Mouse (Mus musculus): ENCODE measurements around the gene Crebzf. TPM values are rescaled to one million over a fixed set of nuclear protein-coding genes. Genes with fewer than 3 reads are reported as not detected.

Gene Crebzf
- polyA plus RNA-seq, 1 experiment from 2014 or later: 20.6 TPM

GRCm38 (mm10) chr7:90427006-90427405 is 15.5 kb upstream of the Crebzf start:
- no peak overlapping the region for H3K27ac ChIP-seq (replicated peaks)

GRCm38 (mm10) chr7:90432221-90432620 is 10.3 kb upstream of the Crebzf start:
- Histone ChIP-seq H3K9me3 (ENCODE audit: control insufficient read depth, low read length) (no peaks in the 10 kb centered on the region), H3K27ac (replicated peaks) (no peak overlapping the region), H3K4me3 (ENCODE audit: low read depth, low read length) (no peak overlapping the region), H3K27me3 (ENCODE audit: control insufficient read depth, insufficient read depth, low read length) (no peaks in the 10 kb centered on the region), H3K9ac (ENCODE audit: low read length) (no peak overlapping the region), H3K36me3 (ENCODE audit: control insufficient read depth, insufficient read depth, low read length) (no peaks in the 10 kb centered on the region), H3K4me2 (replicated peaks; ENCODE audit: low read depth) (no peak overlapping the region), H3K4me1 (replicated peaks; ENCODE audit: control insufficient read depth, insufficient read depth) (no peaks in the 10 kb centered on the region)
- no peak for ATAC-seq (ENCODE audit: low FRiP score, low TSS enrichment)
- TF ChIP-seq CTCF (IDR thresholded peaks at IDR 0.05; ENCODE audit: low read depth): no peak
- TF ChIP-seq EP300 (optimal IDR thresholded peaks at IDR 0.05): no peak
- DNase-seq (ENCODE audit: low spot score): no peak

More at GRCm38 (mm10) chr7:90427006-90427405, 15.5 kb upstream of the Crebzf start:
- no peaks in the 10 kb centered on the region for H3K4me1 ChIP-seq (replicated peaks; ENCODE audit: control insufficient read depth, insufficient read depth)
- no peak for TF ChIP-seq EP300 (optimal IDR thresholded peaks at IDR 0.05)
- TF ChIP-seq CTCF (IDR thresholded peaks at IDR 0.05; ENCODE audit: low read depth): no peak; the same call in 1 of the 2 replicates
- H3K9me3 ChIP-seq (ENCODE audit: control insufficient read depth, low read length): no peaks in the 10 kb centered on the region
- no peak for ATAC-seq (ENCODE audit: low FRiP score, low TSS enrichment)
- H3K9ac ChIP-seq (ENCODE audit: low read length): peak overlapping the region; percentile 60
- 50% methylated on average over 9 of the region's 9 CpGs for WGBS
- H3K4me2 ChIP-seq (replicated peaks; ENCODE audit: low read depth): peak overlapping the region; percentile 69
- no peaks in the 10 kb centered on the region for H3K27me3 ChIP-seq (ENCODE audit: control insufficient read depth, insufficient read depth, low read length)
- DNase-seq (ENCODE audit: low spot score): no peak
- H3K36me3 ChIP-seq (ENCODE audit: control insufficient read depth, insufficient read depth, low read length): no peaks in the 10 kb centered on the region
- peak overlapping the region; percentile 32; the same call in 1 of the 2 replicates for H3K4me3 ChIP-seq (ENCODE audit: low read depth, low read length)

GRCm38 (mm10) chr7:90440044-90440443 is 2.5 kb upstream of the Crebzf start:
- DNase-seq (ENCODE audit: low spot score) (no peak), ATAC-seq (ENCODE audit: low FRiP score, low TSS enrichment) (no peak)
- no peak overlapping the region for H3K4me3 ChIP-seq (ENCODE audit: low read depth, low read length)
- WGBS: 84% methylated on average over 4 of the region's 4 CpGs
- TF ChIP-seq CTCF (IDR thresholded peaks at IDR 0.05; ENCODE audit: low read depth) (no peak), EP300 (optimal IDR thresholded peaks at IDR 0.05) (no peak)
- no peaks in the 10 kb centered on the region for H3K4me1 ChIP-seq (replicated peaks; ENCODE audit: control insufficient read depth, insufficient read depth)
- no peaks in the 10 kb centered on the region for H3K9me3 ChIP-seq (ENCODE audit: control insufficient read depth, low read length)
- no peak overlapping the region for H3K27ac ChIP-seq (replicated peaks)
- H3K9ac ChIP-seq (ENCODE audit: low read length): no peak overlapping the region
- H3K27me3 ChIP-seq (ENCODE audit: control insufficient read depth, insufficient read depth, low read length): no peaks in the 10 kb centered on the region
- H3K36me3 ChIP-seq (ENCODE audit: control insufficient read depth, insufficient read depth, low read length): no peaks in the 10 kb centered on the region
- H3K4me2 ChIP-seq (replicated peaks; ENCODE audit: low read depth): no peak overlapping the region

- no peak for TF ChIP-seq EP300 (optimal IDR thresholded peaks at IDR 0.05)
- TF ChIP-seq CTCF (IDR thresholded peaks at IDR 0.05; ENCODE audit: low read depth): no peak
- ATAC-seq (ENCODE audit: low FRiP score, low TSS enrichment): no peak
These were observed 459 bp upstream of the Crebzf start for GRCm38 (mm10) chr7:90442070-90442469.

GRCm38 (mm10) chr7:90443101-90444091 is 867 bp downstream of the Crebzf start:
- no peaks in the 10 kb centered on the region for H3K36me3 ChIP-seq (ENCODE audit: control insufficient read depth, insufficient read depth, low read length)
- no peaks in the 10 kb centered on the region for H3K4me1 ChIP-seq (replicated peaks; ENCODE audit: control insufficient read depth, insufficient read depth)
- H3K4me3 ChIP-seq (ENCODE audit: low read depth, low read length): peak overlapping the region; percentile 92
- peak overlapping the region; percentile 51 for H3K4me2 ChIP-seq (replicated peaks; ENCODE audit: low read depth)
- ATAC-seq (ENCODE audit: low FRiP score, low TSS enrichment) (peak; percentile 73), DNase-seq (ENCODE audit: low spot score) (peak; percentile 80)
- H3K9ac ChIP-seq (ENCODE audit: low read length): peak overlapping the region; percentile 98
- no peaks in the 10 kb centered on the region for H3K27me3 ChIP-seq (ENCODE audit: control insufficient read depth, insufficient read depth, low read length)
- peak overlapping the region; percentile 99 for H3K27ac ChIP-seq (replicated peaks)
- WGBS: under 1% methylated on average over 121 of the region's 123 CpGs
- peak; percentile 67 for TF ChIP-seq CTCF (IDR thresholded peaks at IDR 0.05; ENCODE audit: low read depth)
- TF ChIP-seq EP300 (optimal IDR thresholded peaks at IDR 0.05): no peak
- no peaks in the 10 kb centered on the region for H3K9me3 ChIP-seq (ENCODE audit: control insufficient read depth, low read length)

More at GRCm38 (mm10) chr7:90442070-90442469, 459 bp upstream of the Crebzf start:
- DNase-seq (ENCODE audit: low spot score): no peak
- H3K4me1 ChIP-seq (replicated peaks; ENCODE audit: control insufficient read depth, insufficient read depth): no peaks in the 10 kb centered on the region
- H3K4me3 ChIP-seq (ENCODE audit: low read depth, low read length): peak overlapping the region; percentile 92
- no peaks in the 10 kb centered on the region for H3K9me3 ChIP-seq (ENCODE audit: control insufficient read depth, low read length)
- peak overlapping the region; percentile 57 for H3K9ac ChIP-seq (ENCODE audit: low read length)
- 7% methylated on average over 4 of the region's 4 CpGs for WGBS
- H3K36me3 ChIP-seq (ENCODE audit: control insufficient read depth, insufficient read depth, low read length): no peaks in the 10 kb centered on the region
- H3K4me2 ChIP-seq (replicated peaks; ENCODE audit: low read depth): peak overlapping the region; percentile 51
- H3K27me3 ChIP-seq (ENCODE audit: control insufficient read depth, insufficient read depth, low read length): no peaks in the 10 kb centered on the region
- peak overlapping the region; percentile 67 for H3K27ac ChIP-seq (replicated peaks)

GRCm38 (mm10) chr7:90444206-90444605 is 1.7 kb downstream of the Crebzf start:
- Histone ChIP-seq H3K9ac (ENCODE audit: low read length) (peak overlapping the region; percentile 98), H3K27me3 (ENCODE audit: control insufficient read depth, insufficient read depth, low read length) (no peaks in the 10 kb centered on the region), H3K27ac (replicated peaks) (no peak overlapping the region), H3K4me1 (replicated peaks; ENCODE audit: control insufficient read depth, insufficient read depth) (no peaks in the 10 kb centered on the region), H3K36me3 (ENCODE audit: control insufficient read depth, insufficient read depth, low read length) (no peaks in the 10 kb centered on the region), H3K9me3 (ENCODE audit: control insufficient read depth, low read length) (no peaks in the 10 kb centered on the region), H3K4me2 (replicated peaks; ENCODE audit: low read depth) (peak overlapping the region; percentile 51), H3K4me3 (ENCODE audit: low read depth, low read length) (peak overlapping the region; percentile 92)
- TF ChIP-seq EP300 (optimal IDR thresholded peaks at IDR 0.05) (no peak), CTCF (IDR thresholded peaks at IDR 0.05; ENCODE audit: low read depth) (no peak)
- WGBS: under 1% methylated on average over 6 of the region's 6 CpGs
- DNase-seq (ENCODE audit: low spot score): no peak
- ATAC-seq (ENCODE audit: low FRiP score, low TSS enrichment): no peak
